Mouse (Mus musculus) erythroblast, embryonic 14.5 days (primary cell): ENCODE data around the gene Hoxb6.

Experiments
- GATA1 ChIP-seq: IDR thresholded peaks from 2 replicates; pipeline ENCODE4 v1.6.1; 2012; ENCODE audit warnings: low read length, inconsistent platforms, mixed read lengths
- TAL1 ChIP-seq: IDR thresholded peaks from 3 replicates; pipeline ENCODE4 v1.6.1; 2012; ENCODE audit warnings: low read length, inconsistent platforms, mixed read lengths

DNA sequence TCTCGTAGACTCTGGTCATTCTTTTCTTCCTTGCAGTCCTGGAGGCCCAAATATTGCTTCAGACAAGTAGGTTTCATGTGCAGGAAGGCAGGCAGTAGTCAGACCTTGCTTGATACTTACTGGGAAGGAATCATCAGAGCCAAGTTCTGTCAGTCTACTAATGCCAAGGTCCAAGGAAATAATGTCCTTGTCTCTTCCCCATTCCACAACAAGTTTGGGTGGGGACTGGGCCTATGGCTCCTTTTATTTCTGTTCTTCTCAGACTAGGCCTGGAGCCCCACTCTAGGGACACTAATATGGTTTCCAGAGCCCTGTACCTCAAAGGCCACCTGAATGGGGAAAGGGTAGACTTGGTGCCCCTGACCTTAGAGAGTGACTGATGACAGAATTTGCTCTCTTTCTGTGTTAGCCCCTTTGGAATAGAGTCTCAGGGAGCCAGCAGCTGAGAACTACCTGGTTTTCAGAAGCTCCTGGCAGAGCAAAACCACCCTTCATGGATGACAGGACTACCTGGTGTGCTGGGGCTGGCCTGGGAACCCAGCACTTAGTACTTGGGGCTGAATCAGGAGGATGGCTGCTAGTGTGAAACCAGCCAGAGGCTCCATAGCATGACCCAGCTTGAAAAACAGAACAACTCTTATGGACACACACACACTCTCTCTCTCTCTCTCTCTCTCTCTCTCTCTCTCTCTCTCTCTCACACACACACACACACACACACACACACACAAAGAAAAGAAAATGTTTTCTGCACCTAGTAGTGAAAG, 3.6 kb upstream of the Hoxb6 start:
- TF ChIP-seq GATA1 (no peak), TAL1 (no peak)
